Mouse (Mus musculus) stomach, postnatal 0 days (tissue): ENCODE measurements around the gene Notch1.

Experiments used
- CTCF ChIP-seq: IDR thresholded peaks from 2 replicates; pipeline ENCODE4 v1.5.1; 2016; ENCODE audit warnings: antibody characterized with exemption, low read depth, mild to moderate bottlenecking, moderate library complexity
- EP300 ChIP-seq: optimal IDR thresholded peaks from 2 replicates; pipeline ENCODE3; 2016; ENCODE audit warnings: antibody characterized with exemption

GRCm38 (mm10) chr2:26519753-26520152, 3.3 kb upstream of the Notch1 start:
- no peak for TF ChIP-seq CTCF
- no peak for TF ChIP-seq EP300
